8 mouse cellular contexts compared by ENCODE assay signal in the genomic region with DNA sequence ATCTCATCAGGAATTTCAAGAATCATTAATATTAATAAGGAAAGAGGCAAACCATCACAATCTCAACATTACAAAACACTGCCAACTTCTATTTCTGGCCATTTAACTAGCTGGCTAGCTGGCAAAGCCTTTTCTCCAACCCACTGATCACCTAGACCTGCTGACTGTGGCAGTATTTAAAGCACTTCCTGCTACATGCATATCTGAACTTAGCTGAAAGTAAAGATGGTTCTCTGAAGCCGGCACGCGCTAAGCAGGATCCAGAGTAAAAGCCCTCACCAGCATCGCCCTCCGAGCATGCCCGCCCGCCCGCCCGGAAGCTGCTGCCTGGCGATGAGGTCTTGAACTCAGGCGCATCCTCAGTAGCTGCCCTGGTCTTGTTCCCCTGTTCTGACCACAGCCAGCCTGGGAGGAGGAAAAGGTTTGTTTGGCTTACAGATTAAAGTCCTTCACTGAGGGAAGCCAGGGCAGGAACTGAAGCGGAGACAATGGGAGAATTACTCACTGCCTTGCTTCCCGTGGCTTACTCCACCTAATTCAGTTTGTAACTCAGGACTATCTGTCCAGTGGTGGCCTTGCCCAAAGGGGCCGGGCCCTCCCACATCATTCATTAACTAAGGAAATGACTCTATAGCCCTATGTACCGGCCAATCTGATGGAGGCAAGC. TPM values are rescaled to one million over a fixed set of nuclear protein-coding genes. Genes with fewer than 3 reads are reported as not detected.
DNase-seq lines count a peak whose midpoint lies in the region; ATAC-seq and TF ChIP-seq lines count a peak whose summit lies in the region.

No protein-coding gene starts in this region.

- DNase-seq in gastrocnemius, adult 2 months: no peak
- DNase-seq in gastrocnemius, postnatal 36 days: no peak
- peak; percentile 22 to 29 for DNase-seq in heart, postnatal 14 days
- DNase-seq in thymus, postnatal 0 days (ENCODE audit: low spot score): peak; percentile 33
- no peak for DNase-seq in frontal cortex, postnatal 36 days (ENCODE audit: low spot score in 2 of 2)
- DNase-seq in frontal cortex, adult 2 months (ENCODE audit: extremely low spot score in 1 of 2, low spot score in 1 of 2): no peak

- no peak for TF ChIP-seq CTCF in gastrocnemius, adult 2 months (IDR thresholded peaks at IDR 0.05)

- peak overlapping the region; percentile 19; the same call in 1 of the 2 replicates for H3K4me3 ChIP-seq in gastrocnemius, adult 2 months
- no peak overlapping the region for H3K4me3 ChIP-seq in liver, embryonic 12.5 days
- no peak overlapping the region for H3K4me3 ChIP-seq in hindbrain, embryonic 16.5 days (ENCODE audit: low read length)

- H3K4me2 ChIP-seq in liver, embryonic 12.5 days: peak overlapping the region; percentile 46
- no peak overlapping the region for H3K4me2 ChIP-seq in hindbrain, embryonic 16.5 days (ENCODE audit: low read length)

- H3K27ac ChIP-seq in gastrocnemius, adult 2 months: no peak overlapping the region
- H3K27ac ChIP-seq in liver, embryonic 12.5 days: no peak overlapping the region
- no peak overlapping the region for H3K27ac ChIP-seq in hindbrain, embryonic 16.5 days (ENCODE audit: low read depth, low read length)

- no peaks in the 10 kb centered on the region for H3K9me3 ChIP-seq in liver, embryonic 12.5 days (replicated peaks)
- no peaks in the 10 kb centered on the region for H3K9me3 ChIP-seq in hindbrain, embryonic 16.5 days (ENCODE audit: control insufficient read depth, low read length)

- no peak overlapping the region for H3K9ac ChIP-seq in liver, embryonic 12.5 days
- H3K9ac ChIP-seq in hindbrain, embryonic 16.5 days (ENCODE audit: low read depth, low read length): no peak overlapping the region

- no peak for ATAC-seq in liver, embryonic 12.5 days
- ATAC-seq in hindbrain, embryonic 16.5 days: no peak

- H3K36me3 ChIP-seq in liver, embryonic 12.5 days: no peaks in the 10 kb centered on the region
- no peaks in the 10 kb centered on the region for H3K36me3 ChIP-seq in hindbrain, embryonic 16.5 days (ENCODE audit: control insufficient read depth, insufficient read depth, low read length)

- no peaks in the 10 kb centered on the region for H3K27me3 ChIP-seq in liver, embryonic 12.5 days (replicated peaks)
- no peaks in the 10 kb centered on the region; the same call in 1 of the 2 replicates for H3K27me3 ChIP-seq in hindbrain, embryonic 16.5 days (replicated peaks; ENCODE audit: control insufficient read depth, insufficient read depth, low read length)

- 20% methylated on average over 15 of the region's 15 CpGs for WGBS in liver, embryonic 12.5 days (ENCODE audit: insufficient replicate concordance)
- 66% methylated on average over 15 of the region's 15 CpGs for WGBS in hindbrain, embryonic 16.5 days

- 0 out of 2 replicates have a peak, but pooled peaks cover 6% of the 10 kb centered on the region for H3K4me1 ChIP-seq in liver, embryonic 12.5 days
- no peaks in the 10 kb centered on the region for H3K4me1 ChIP-seq in hindbrain, embryonic 16.5 days (ENCODE audit: control insufficient read depth, insufficient read depth, low read depth, low read length)

- intact Hi-C loops in gastrocnemius, adult 2 months (cut with DNase I): no loop called here
- intact Hi-C loops in gastrocnemius, postnatal 36 days (cut with DNase I): no loop called here
- intact Hi-C loops in heart, postnatal 14 days (cut with DNase I): no loop called here

RNA-seq across cellular contexts. Expression of a gene that starts 18.1 kb away (rescaled TPM):
- total RNA-seq in gastrocnemius, adult 2 months (2021): 1 to 10 TPM; 1.0 to 1.3 TPM
- total RNA-seq in gastrocnemius, postnatal 36 days (2021): 1 to 10 TPM; 1.1 to 1.5 TPM
- total RNA-seq in heart, postnatal 14 days (2021): 1 to 10 TPM; 3.7 to 4.3 TPM
- 4.9 and 5.9 TPM in 2 replicates for polyA plus RNA-seq in liver, embryonic 12.5 days (2016; fragmentation: Nextera tagmentation; extraction: Ambion mirVana)
- polyA plus RNA-seq in thymus, postnatal 0 days (2015; fragmentation: Nextera tagmentation; extraction: Ambion mirVana): 7.5 and 8.4 TPM in 2 replicates
- polyA plus RNA-seq in hindbrain, embryonic 16.5 days (2015; fragmentation: Nextera tagmentation; extraction: Ambion mirVana): 24.4 and 26.3 TPM in 2 replicates
- polyA plus RNA-seq in frontal cortex, adult 2 months (2012; rRNA removed): 47.0 and 52.9 TPM in 2 replicates

RNA-seq across cellular contexts. Expression of a gene that starts 42.8 kb away (rescaled TPM):
- not detected for total RNA-seq in gastrocnemius, adult 2 months (2021)
- total RNA-seq in gastrocnemius, postnatal 36 days (2021): not detected
- not detected for total RNA-seq in heart, postnatal 14 days (2021)
- polyA plus RNA-seq in liver, embryonic 12.5 days (2016; fragmentation: Nextera tagmentation; extraction: Ambion mirVana): not detected in 2 replicates
- polyA plus RNA-seq in thymus, postnatal 0 days (2015; fragmentation: Nextera tagmentation; extraction: Ambion mirVana): not detected in 2 replicates
- 0.24 TPM in 1 of 2 replicates, not detected in the other for polyA plus RNA-seq in hindbrain, embryonic 16.5 days (2015; fragmentation: Nextera tagmentation; extraction: Ambion mirVana)
- polyA plus RNA-seq in frontal cortex, adult 2 months (2012; rRNA removed): not detected in 2 replicates

Comparison
In these comparisons a context has a peak if more than half of its experiments do, and no peak if none do; other contexts are left out.
1. DNase-seq: peak in heart, postnatal 14 days (2 of 2) and thymus, postnatal 0 days (single experiment); none in gastrocnemius, adult 2 months (single experiment), gastrocnemius, postnatal 36 days (0 of 2), frontal cortex, postnatal 36 days (0 of 2) and frontal cortex, adult 2 months (0 of 2).